ENCODE assay signal across 8 mouse cellular contexts in the genomic region with DNA sequence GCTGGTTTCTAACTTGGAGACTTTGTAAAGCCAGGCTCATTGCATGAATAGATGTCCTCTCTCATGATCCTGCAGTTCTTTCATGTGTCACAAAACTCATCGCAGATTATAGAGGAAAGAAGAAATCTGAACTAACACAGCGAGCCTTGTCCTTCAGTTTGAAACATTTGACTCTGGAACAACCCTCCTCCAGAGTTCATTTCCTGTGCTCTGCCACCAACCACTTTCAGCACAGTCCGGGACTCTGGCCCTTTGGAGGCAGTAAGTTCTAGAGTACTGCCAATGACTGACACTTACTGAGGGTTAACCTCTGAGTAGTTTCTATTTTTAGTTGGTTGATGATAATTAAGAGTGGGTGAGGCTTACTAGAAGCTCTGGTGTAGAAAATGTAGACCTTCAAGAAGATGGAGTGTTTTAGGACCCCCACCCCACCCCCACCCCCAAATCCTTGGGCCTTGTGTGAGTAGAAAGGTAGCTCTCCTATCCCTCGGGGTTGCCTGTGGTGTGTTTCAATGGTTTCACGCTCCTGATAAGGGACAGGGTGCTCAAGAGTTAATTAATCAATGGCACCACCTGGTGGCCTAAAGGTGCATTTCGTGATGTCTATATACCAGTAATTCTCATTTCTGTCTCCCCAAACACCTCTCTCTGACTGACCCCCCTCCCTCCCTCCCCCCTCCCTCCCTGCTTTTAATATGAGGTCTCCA. TPM values are rescaled to one million over a fixed set of nuclear protein-coding genes. Genes with fewer than 3 reads are reported as not detected.
A peak's percentile ranks its signal among the peaks of the same experiment; 100 is the strongest.
DNase-seq lines count a peak whose midpoint lies in the region; ATAC-seq and TF ChIP-seq lines count a peak whose summit lies in the region.

No protein-coding gene starts in this region.

- 36% methylated on average over 6 of the region's 6 CpGs for WGBS in forebrain, embryonic 10.5 days
- WGBS in heart, embryonic 14.5 days = 12% methylated on average over 6 of the region's 6 CpGs
- 25% methylated on average over 6 of the region's 6 CpGs for WGBS in kidney, postnatal 0 days
- 26% methylated on average over 6 of the region's 6 CpGs for WGBS in liver, embryonic 11.5 days

- ATAC-seq in heart, embryonic 14.5 days (ENCODE audit: insufficient number of reproducible peaks, insufficient read depth, low FRiP score, low read depth) = peak; percentile 71
- ATAC-seq in kidney, postnatal 0 days (replicated peaks; ENCODE audit: low FRiP score, low read depth) = peak; percentile 85
- peak; percentile 81 for ATAC-seq in liver, embryonic 11.5 days (replicated peaks; ENCODE audit: low FRiP score)

- TF ChIP-seq CTCF in kidney, postnatal 0 days (IDR thresholded peaks at IDR 0.05; ENCODE audit: low read depth) = peak; percentile 75

- H3K27ac ChIP-seq in forebrain, embryonic 10.5 days = no peak overlapping the region
- H3K27ac ChIP-seq in heart, embryonic 14.5 days (replicated peaks in 1 of 2; ENCODE audit: control insufficient read depth in 1 of 2, insufficient read depth in 1 of 2, low read depth in 2 of 2, low read length in 2 of 2) = peak overlapping the region; percentile 77 to 89
- peak overlapping the region; percentile 42; the same call in 1 of the 2 replicates for H3K27ac ChIP-seq in kidney, postnatal 0 days
- no peak overlapping the region for H3K27ac ChIP-seq in liver, embryonic 11.5 days (ENCODE audit: low read depth, low read length)

- peak overlapping the region; percentile 22; the same call in 1 of the 2 replicates for H3K9ac ChIP-seq in heart, embryonic 14.5 days (ENCODE audit: low read length)
- H3K9ac ChIP-seq in kidney, postnatal 0 days (ENCODE audit: low read depth, low read length) = no peak overlapping the region
- no peak overlapping the region for H3K9ac ChIP-seq in liver, embryonic 11.5 days (ENCODE audit: low read depth, low read length)

- H3ac ChIP-seq in myocyte (ENCODE audit: control insufficient read depth, insufficient read length) = no peak overlapping the region

- H3K4me2 ChIP-seq in heart, embryonic 14.5 days (ENCODE audit: low read length) = peak overlapping the region; percentile 52
- H3K4me2 ChIP-seq in kidney, postnatal 0 days (ENCODE audit: low read length) = peak overlapping the region; percentile 37; the same call in 1 of the 2 replicates
- no peak overlapping the region for H3K4me2 ChIP-seq in liver, embryonic 11.5 days
- peak overlapping the region; percentile 43 for H3K4me2 ChIP-seq in myocyte (ENCODE audit: low read depth)

- 0 out of 2 replicates have a peak, but pooled peaks cover 4% of the 10 kb centered on the region for H3K4me1 ChIP-seq in forebrain, embryonic 10.5 days
- peaks cover 12% of the 10 kb centered on the region in 2 experiments for H3K4me1 ChIP-seq in heart, embryonic 14.5 days (ENCODE audit: control insufficient read depth in 2 of 2, insufficient read depth in 2 of 2, low read length in 2 of 2)
- H3K4me1 ChIP-seq in kidney, postnatal 0 days (replicated peaks; ENCODE audit: insufficient read depth, low read length) = peaks cover 6% of the 10 kb centered on the region; the same call in 1 of the 2 replicates
- H3K4me1 ChIP-seq in liver, embryonic 11.5 days (replicated peaks; ENCODE audit: control insufficient read depth, insufficient read depth, low read length) = peaks cover 7% of the 10 kb centered on the region

- peaks cover 7% of the 10 kb centered on the region; the same call in 1 of the 2 replicates for H3K36me3 ChIP-seq in forebrain, embryonic 10.5 days (replicated peaks)
- H3K36me3 ChIP-seq in heart, embryonic 14.5 days (ENCODE audit: control insufficient read depth, insufficient read depth, low read length) = peaks cover 3% of the 10 kb centered on the region; the same call in 1 of the 2 replicates
- no peaks in the 10 kb centered on the region; the same call in 1 of the 2 replicates for H3K36me3 ChIP-seq in kidney, postnatal 0 days (ENCODE audit: insufficient read depth, low read length)
- 0 out of 2 replicates have a peak, but pooled peaks cover 3% of the 10 kb centered on the region for H3K36me3 ChIP-seq in liver, embryonic 11.5 days (ENCODE audit: control insufficient read depth, insufficient read depth, low read length)
- H3K36me3 ChIP-seq in myocyte (ENCODE audit: control insufficient read depth, insufficient read depth) = no peaks in the 10 kb centered on the region

- no peaks in the 10 kb centered on the region for H3K27me3 ChIP-seq in forebrain, embryonic 10.5 days (ENCODE audit: poor library complexity, severe bottlenecking)
- no peaks in the 10 kb centered on the region for H3K27me3 ChIP-seq in heart, embryonic 14.5 days (ENCODE audit: control insufficient read depth, insufficient read depth, low read length)
- no peaks in the 10 kb centered on the region for H3K27me3 ChIP-seq in kidney, postnatal 0 days (ENCODE audit: insufficient read depth, low read length)
- H3K27me3 ChIP-seq in liver, embryonic 11.5 days (replicated peaks; ENCODE audit: control insufficient read depth, insufficient read depth, low read length) = no peaks in the 10 kb centered on the region
- no peaks in the 10 kb centered on the region for H3K27me3 ChIP-seq in myocyte (ENCODE audit: control insufficient read depth, insufficient read depth, insufficient read length)

- H3K9me3 ChIP-seq in forebrain, embryonic 10.5 days = no peaks in the 10 kb centered on the region
- H3K9me3 ChIP-seq in heart, embryonic 14.5 days (ENCODE audit: control insufficient read depth, low read length) = no peaks in the 10 kb centered on the region
- H3K9me3 ChIP-seq in kidney, postnatal 0 days (replicated peaks; ENCODE audit: low read length) = no peaks in the 10 kb centered on the region
- no peaks in the 10 kb centered on the region for H3K9me3 ChIP-seq in liver, embryonic 11.5 days (ENCODE audit: control insufficient read depth, low read length)

- DNase-seq in CD4-positive, CD25-positive, alpha-beta regulatory T cell, adult 2 months (ENCODE audit: low read depth, low spot score) = peak; percentile 89
- DNase-seq in c-Kit-negative CD71-positive TER-119-positive erythroid progenitor cells, embryonic 14.5 days (ENCODE audit: low read depth, low spot score) = peak; percentile 63
- DNase-seq in forebrain, embryonic 10.5 days (ENCODE audit: extremely low spot score, low spot score) = peak; percentile 72
- DNase-seq in kidney, postnatal 0 days (ENCODE audit: low spot score) = peak; percentile 91
- DNase-seq in liver, embryonic 11.5 days (ENCODE audit: low spot score) = peak; percentile 63
- DNase-seq in spleen, postnatal 4 days (ENCODE audit: low spot score in 2 of 2) = peak; percentile 84 to 90

- TF ChIP-seq POLR2A in myocyte (IDR thresholded peaks at IDR 0.05; ENCODE audit: insufficient read length, low read depth) = no peak

- no peak overlapping the region for H3K4me3 ChIP-seq in forebrain, embryonic 10.5 days
- no peak overlapping the region for H3K4me3 ChIP-seq in heart, embryonic 14.5 days (ENCODE audit: control insufficient read depth in 1 of 2, insufficient read depth in 1 of 2, low read depth in 1 of 2, low read length in 2 of 2)
- no peak overlapping the region for H3K4me3 ChIP-seq in kidney, postnatal 0 days (replicated peaks; ENCODE audit: low read depth, low read length)
- no peak overlapping the region for H3K4me3 ChIP-seq in liver, embryonic 11.5 days (ENCODE audit: low read depth, low read length)
- H3K4me3 ChIP-seq in myocyte = no peak overlapping the region

- H3K79me2 ChIP-seq in myocyte (ENCODE audit: control insufficient read depth, insufficient read depth) = no peaks in the 10 kb centered on the region

TF ChIP-seq in myocyte, 11 proteins besides CTCF, POLR2A, EP300 and RAD21:
- TF ChIP-seq TCF3 (IDR thresholded peaks at IDR 0.05; ENCODE audit: insufficient read length, low read depth) (no peak), REST (IDR thresholded peaks at IDR 0.05; ENCODE audit: insufficient read depth, insufficient read length) (no peak), TCF12 (IDR thresholded peaks at IDR 0.05; ENCODE audit: insufficient read depth, poor library complexity, severe bottlenecking) (no peak), E2F4 (IDR thresholded peaks at IDR 0.05; ENCODE audit: insufficient read depth) (no peak), POLR2AphosphoS2 (IDR thresholded peaks at IDR 0.05; ENCODE audit: insufficient read length, low read depth) (no peak), USF1 (IDR thresholded peaks at IDR 0.05; ENCODE audit: low read depth) (no peak), MAX (IDR thresholded peaks at IDR 0.05; ENCODE audit: low read depth) (no peak)

RNA-seq across cellular contexts. Expression of a gene that starts 31.8 kb away (rescaled TPM):
- polyA plus RNA-seq in forebrain, embryonic 10.5 days (2016; fragmentation: Nextera tagmentation; extraction: Ambion mirVana) = 11.0 and 11.3 TPM in 2 replicates
- polyA plus RNA-seq in heart, embryonic 14.5 days (2014; fragmentation: Nextera tagmentation; extraction: Ambion mirVana) = 6.9 and 7.3 TPM in 2 replicates
- polyA plus RNA-seq in kidney, postnatal 0 days (2015; fragmentation: Nextera tagmentation; extraction: Ambion mirVana) = 5.7 and 6.4 TPM in 2 replicates
- 6.4 and 7.4 TPM in 2 replicates for polyA plus RNA-seq in liver, embryonic 11.5 days (2014; fragmentation: Nextera tagmentation; extraction: Ambion mirVana)
- polyA plus RNA-seq in myocyte (2012; fragmentation: generic; extraction: Trizol) = 8.4 TPM

Comparison
In these comparisons a context has a peak if more than half of its experiments do, and no peak if none do; other contexts are left out.
1. H3K27ac ChIP-seq: peak in heart, embryonic 14.5 days (2 of 2) and kidney, postnatal 0 days (single experiment); none in forebrain, embryonic 10.5 days (single experiment) and liver, embryonic 11.5 days (single experiment).
2. Peak in every context shown above with its lines, with median percentiles within 50 percentile points of each other: DNase-seq and ATAC-seq.